Mouse (Mus musculus) erythroblast, embryonic 14.5 days (primary cell): ENCODE data around the gene Otud5.

Experiments used
- GATA1 ChIP-seq: IDR thresholded peaks from 2 replicates; pipeline ENCODE4 v1.6.1; 2012; ENCODE audit warnings: low read length, inconsistent platforms, mixed read lengths
- TAL1 ChIP-seq: IDR thresholded peaks from 3 replicates; pipeline ENCODE4 v1.6.1; 2012; ENCODE audit warnings: low read length, inconsistent platforms, mixed read lengths

- TF ChIP-seq GATA1 (no peak), TAL1 (no peak)
Measured at GRCm38 (mm10) chrX:7898211-7898610, 57.0 kb downstream of the Otud5 start.
